Mouse (Mus musculus): ENCODE measurements at regions not wholly inside any gene's neighbourhood (a gene's known extent, or its start where the extent isn't known, plus 50 kb on each side); places are given as distances from the start of the nearest gene placed in this dataset.

DNA sequence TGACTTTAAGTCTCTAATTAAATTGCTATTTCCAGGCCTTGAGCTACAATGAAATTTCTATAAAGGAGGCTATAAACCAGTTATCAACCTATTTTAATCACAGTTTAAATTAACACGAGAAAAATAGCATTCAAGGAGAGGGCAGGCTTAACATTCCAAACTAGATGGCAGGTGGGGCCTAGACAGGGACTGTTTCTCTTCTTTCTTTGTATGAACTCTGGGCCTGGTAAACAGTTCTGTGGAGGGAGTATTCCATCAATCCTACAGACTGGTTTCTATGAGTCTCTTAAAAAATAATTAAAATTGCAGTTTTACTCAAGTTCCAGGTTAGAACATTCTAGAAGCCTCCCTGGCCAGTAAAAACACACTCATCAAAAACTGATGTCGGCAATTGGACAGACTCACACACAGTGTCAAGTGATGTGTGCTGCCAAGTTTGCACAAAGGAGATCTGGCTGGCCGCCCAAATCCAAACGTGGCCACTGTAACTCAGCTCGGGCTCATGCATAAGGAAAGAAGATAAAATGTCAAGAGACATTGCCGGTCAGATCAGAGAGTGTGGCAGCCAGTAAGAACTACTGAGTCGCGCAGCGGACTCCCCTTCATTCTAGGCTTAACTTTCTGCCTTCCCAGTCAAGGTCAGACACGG is 206.5 kb upstream of the Sash1 start:
- no peak for ATAC-seq (replicated peaks; ENCODE audit: poor library complexity, severe bottlenecking)

DNA sequence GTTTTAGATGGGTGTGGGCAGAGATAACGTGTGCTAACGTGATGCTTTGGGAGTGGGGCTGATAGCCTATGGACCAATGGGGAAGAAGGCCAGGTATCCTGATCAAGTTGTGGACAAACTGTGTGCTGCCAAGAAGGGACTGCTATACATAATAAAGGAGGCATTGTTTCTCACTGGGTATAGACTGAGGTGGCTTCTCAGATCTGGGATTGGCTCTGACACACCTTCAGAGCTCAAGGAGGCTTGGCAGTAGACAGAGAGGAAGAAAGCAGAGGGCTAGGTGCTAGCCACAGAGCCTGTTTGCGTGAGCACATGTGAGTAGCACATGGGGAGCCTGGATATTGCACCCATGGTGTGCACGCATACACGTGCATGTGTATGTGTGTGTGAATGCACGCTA is 205.1 kb upstream of the Sash1 start:
- no peak for ATAC-seq (replicated peaks; ENCODE audit: poor library complexity, severe bottlenecking)

DNA sequence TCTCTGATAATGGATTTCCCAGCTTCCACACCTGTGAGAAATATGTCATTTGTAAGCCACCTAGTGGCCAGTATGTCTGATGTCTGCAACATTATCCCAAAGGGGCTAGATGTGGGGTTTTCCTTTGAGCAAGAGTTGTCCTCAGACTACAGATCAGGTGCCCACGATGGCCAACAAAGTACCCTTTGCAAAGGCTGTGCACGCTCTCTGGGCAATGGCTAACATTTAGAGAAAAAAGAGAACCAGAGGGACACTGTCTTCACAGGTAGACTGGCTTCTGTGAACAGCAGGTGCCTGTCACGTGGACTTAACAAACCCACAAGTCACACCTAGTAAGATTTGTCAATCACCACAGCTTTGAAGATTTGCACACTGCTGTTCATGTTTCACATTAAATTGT is 202.0 kb upstream of the Sash1 start:
- no peak for ATAC-seq (replicated peaks; ENCODE audit: poor library complexity, severe bottlenecking)

DNA sequence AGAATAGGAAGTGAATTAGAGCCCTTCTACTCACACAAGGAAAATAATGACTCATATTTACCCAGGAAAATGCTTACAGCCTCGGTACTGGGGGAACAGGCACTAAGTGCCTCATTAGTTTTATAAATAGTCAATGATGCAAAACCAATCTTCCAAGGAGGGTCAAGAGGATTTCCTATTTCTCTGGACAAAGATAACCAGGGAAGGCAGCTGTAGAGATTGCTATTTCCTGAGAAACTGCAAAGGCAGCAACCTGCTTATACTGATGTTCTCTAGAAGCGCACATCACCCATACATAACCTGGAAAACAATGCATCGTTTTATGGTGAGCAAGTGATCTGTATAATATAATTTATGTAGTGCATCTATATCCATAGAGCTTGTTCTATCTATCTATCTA is 201.3 kb upstream of the Sash1 start:
- no peak for ATAC-seq (replicated peaks; ENCODE audit: poor library complexity, severe bottlenecking)

DNA sequence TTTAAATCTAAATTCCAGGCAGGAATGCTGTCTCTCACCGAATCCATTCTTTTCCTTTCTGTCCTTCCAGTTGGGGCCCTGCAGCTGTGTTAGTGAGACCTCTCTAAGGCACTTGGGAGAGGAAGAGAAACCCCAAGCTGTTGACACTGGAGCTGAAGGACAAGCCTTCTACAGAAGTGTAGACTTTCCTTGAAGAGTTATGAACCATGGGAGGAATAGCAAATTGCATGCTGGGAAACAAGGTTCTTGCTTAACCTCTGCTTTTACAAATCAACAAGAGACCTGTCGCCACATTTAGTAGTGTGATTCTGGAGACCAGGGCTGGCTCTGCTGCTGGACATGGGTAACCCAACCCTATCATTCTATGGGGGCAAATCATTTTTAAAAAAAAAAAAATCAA is 200.8 kb upstream of the Sash1 start:
- no peak for ATAC-seq (replicated peaks; ENCODE audit: poor library complexity, severe bottlenecking)

DNA sequence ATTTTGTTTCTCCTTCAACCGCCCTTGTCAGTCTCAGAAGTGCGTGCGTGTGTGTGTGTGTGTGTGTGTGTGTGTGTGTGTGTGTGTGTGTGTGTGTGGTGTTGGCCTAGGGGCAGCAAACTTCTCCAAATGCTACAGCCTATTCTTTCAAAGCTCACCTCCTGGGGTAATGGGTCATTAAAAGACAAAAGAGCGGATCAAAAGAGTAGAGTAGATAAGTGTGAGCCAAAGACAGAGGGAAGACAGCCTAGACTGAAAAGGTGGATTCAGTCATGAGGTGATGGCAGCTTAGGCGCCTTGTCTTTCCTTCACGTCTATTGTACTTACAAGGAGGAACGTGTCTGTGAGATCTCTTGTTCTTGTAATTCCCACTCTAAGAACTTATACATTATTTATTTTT is 199.6 kb upstream of the Sash1 start:
- ATAC-seq (replicated peaks; ENCODE audit: poor library complexity, severe bottlenecking) = no peak

DNA sequence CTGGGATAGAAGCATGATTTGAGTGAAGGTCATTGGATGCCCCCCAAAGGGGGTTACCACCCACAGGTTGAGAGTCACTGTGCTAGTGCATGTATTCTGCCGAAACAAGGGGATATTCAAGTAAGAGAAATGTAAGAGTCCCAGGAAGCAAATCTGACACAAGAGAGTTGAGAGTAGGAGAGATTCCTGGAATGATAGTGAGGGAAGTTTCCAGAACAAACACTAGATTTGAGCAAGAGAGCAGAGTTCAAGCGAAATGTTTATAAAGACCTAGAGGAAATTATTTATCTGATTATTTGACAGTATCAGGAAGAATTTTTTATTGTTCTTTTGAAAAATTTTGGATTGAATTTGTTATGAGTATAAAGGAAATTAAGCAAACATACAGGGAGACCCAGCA is 189.0 kb upstream of the Sash1 start:
- no peak for ATAC-seq (replicated peaks; ENCODE audit: poor library complexity, severe bottlenecking)

DNA sequence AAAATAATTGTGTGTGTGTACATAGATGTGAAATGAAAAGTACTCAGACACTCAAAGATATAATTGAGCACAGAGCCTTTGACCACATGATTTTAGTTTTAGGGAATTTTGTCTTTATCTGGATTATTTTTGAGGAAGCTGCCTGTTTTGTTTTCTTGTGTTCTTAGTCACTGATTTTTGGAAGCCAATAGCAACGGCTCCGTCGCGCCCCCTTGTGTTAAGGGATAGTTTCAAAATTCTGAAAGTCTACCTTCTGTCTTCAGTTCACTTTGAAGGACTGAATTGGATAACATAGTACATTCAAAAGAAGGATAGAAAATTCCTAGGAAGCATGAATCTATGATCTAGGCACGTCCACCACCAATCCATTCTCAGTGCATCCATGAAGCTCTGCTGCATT is 185.8 kb upstream of the Sash1 start:
- ATAC-seq (replicated peaks; ENCODE audit: poor library complexity, severe bottlenecking) = no peak

DNA sequence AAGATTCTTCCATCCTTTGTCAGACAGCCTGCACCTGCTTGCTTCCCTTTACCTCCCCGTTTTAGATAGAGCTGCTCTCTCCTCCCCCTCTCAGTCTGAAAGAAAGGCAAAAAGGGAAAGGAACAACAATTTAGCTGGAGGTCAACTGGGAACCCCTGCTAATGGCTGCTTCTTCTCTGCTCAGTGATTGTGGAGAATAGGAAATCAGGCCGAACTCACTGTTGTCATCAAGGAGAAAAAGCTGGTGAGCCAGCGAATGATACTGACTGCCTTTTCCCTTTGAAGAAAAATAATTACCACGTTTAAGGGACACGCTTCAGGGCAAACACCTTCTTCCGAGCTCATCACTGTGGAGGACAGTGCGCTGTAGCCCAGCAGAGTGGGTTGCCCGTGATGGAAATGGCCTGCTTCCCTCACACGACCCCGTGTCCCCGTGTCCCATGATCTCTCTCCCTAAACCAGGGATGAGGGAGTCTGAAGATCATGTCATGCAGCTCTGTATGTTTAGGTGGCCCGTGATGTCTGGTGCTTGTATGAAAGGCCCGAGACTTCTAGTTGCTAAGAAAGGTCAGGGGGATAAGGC is 183.8 kb upstream of the Sash1 start:
- no peak for ATAC-seq (replicated peaks; ENCODE audit: poor library complexity, severe bottlenecking)

DNA sequence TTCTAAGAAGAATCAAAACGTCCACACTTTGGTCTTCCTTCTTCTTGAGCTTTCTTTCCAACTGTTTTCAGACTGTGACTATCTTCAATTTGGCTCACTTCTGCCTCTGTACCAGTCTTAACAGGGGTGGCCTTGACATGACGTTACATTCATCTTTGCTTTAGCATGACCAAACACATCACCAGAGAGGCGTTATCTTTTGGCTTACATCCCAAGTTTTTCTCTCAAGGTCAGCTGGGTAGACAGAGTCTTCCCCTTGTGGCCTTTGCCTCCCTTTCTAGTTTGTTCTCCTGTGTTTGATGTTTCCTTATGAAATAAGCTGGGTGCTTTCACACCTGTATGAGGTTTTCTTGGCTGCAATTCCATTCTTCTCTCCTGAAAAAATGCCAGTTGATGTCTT is 180.7 kb upstream of the Sash1 start:
- ATAC-seq (replicated peaks; ENCODE audit: poor library complexity, severe bottlenecking) = no peak

DNA sequence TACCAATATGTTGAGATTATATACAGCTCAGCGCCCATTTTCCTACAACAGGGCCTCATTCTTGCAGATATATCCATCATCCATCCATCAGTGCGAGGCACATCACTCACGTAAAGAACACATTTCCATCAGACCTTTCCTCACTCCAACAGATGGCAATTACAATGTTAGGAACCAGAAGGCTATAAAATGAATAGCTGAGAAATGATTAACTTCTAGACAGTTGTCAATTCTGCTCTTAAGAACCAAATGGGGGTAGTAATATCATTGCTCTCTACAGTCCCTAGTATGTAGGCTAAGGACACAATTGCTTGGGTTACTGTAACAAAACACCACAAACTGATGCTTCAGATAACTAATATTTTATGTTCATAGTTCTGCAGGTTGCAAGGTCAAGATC is 176.1 kb upstream of the Sash1 start:
- ATAC-seq (replicated peaks; ENCODE audit: poor library complexity, severe bottlenecking) = no peak

DNA sequence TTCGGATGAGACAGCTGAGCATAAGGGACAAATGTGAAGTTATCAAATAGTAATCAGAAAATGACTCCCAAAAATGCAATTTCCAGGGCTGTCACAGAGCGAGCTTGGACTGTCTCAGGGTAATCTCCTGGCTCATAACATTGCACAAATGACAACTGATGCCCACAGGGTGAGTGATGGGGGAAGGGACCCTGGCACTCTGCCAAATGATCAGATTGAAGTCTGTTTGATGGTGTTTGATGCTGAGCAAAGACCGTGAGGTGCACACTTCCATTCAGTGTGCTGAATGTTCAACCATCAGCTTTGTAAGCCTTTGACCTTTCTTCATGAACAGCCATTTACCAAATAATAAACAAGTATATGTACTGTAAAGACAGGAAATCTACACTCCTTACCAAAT is 169.4 kb upstream of the Sash1 start:
- ATAC-seq (replicated peaks; ENCODE audit: poor library complexity, severe bottlenecking) = no peak

DNA sequence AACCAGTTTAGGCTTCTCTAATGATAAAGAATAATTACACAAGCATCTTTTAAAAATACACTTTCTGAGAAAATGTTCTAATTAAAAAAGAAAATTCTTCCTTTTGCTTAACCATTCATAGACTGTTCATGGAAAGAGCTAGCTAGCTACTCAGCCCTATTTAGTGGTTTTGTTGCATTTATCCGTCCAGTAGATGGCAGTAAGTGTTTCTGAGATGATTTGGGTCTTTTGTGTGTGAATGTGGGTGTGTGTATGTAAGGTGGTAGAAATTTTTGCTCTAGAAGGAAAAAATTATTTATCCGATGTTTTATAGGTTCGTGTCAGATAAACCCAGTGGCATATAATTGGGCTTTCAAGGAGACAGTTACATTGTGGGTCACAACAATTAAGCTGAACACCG is 167.5 kb upstream of the Sash1 start:
- no peak for ATAC-seq (replicated peaks; ENCODE audit: poor library complexity, severe bottlenecking)

DNA sequence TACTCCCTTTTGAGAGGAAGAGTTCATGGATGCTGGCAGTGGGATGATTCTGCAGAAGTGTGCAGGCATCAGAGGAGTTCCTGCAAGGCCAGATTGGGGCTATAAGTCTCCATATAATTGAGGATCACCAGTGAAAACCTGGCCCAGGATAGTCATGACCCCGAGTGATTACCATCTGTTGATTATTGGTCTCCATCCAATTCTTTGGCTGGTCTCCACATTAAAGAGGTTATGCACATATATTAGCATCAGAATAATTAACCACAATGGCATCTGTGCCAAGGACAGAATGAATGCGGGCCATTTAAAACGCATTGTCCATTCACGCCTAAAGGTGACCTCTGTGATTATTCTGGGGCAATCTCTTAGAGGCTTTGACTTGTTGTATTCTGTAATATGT is 161.5 kb upstream of the Sash1 start:
- ATAC-seq (replicated peaks; ENCODE audit: poor library complexity, severe bottlenecking) = no peak

DNA sequence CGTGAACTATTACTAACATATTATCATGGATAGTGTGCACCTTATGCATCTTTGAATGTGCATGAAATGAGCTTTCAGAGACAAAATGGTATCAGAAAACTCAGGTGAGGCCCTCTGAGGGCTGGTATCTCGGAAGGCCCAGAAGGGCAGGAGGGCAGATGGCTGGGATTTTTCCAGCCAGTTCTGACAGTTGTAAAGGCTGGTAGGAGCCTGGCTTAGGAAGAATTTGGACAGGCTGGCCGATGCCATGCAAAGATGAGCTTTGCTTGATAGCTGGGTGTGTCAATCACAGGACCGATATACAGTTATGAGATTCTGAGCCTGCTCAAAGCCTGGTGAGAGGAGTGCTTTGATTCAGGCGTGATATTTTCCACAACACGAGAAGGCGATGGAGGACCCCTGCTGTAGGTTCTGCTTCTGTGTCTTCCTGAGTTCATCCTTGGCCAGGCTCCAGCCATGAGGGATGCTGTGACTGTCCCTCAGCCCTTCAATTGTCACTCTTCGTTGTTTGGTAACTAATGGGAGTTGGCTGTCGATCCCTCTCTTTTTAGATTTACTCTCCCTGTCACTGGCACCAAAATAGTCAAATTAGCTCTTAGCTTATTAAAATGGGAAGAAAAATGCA is 159.0 kb upstream of the Sash1 start:
- ATAC-seq (replicated peaks; ENCODE audit: poor library complexity, severe bottlenecking) = no peak

DNA sequence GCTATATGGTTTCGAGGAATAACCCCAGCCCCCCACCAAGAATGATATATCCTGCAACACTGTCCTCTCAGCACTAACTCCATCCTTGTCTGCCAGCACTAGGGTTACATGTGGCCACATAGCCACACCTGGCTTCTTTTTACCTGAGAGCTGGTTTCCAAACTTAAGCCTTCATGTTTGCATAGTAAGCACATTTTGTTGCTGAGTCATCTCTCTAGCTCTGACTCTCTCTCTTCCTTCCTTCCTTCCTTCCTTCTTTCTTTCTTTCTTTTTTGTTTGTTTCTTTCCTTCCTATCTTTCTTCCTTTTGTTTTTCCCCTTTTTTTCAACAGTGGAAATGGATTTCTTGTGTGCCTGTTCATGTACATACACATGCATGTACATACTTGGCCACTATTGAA is 157.6 kb upstream of the Sash1 start:
- ATAC-seq (replicated peaks; ENCODE audit: poor library complexity, severe bottlenecking) = no peak

DNA sequence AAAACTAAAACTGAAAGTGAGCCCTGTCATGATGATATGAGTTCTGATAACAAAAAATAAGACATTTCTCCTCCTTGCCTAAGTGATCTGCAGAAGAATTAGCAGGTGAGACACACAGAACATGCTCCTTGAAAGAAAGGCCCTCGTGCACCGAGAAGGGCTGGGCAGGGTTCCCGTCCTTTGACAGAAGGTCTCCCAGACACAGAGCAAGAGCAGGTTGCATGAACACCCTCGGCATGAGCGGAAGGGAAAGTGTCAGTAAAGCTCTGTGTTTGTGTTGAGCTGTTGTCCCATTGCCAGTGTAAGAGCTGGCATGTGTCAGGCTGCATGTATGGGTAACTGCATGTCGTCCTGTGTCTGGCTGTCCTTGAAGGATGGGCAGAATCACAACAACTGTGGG is 144.6 kb upstream of the Sash1 start:
- ATAC-seq (replicated peaks; ENCODE audit: poor library complexity, severe bottlenecking) = no peak

DNA sequence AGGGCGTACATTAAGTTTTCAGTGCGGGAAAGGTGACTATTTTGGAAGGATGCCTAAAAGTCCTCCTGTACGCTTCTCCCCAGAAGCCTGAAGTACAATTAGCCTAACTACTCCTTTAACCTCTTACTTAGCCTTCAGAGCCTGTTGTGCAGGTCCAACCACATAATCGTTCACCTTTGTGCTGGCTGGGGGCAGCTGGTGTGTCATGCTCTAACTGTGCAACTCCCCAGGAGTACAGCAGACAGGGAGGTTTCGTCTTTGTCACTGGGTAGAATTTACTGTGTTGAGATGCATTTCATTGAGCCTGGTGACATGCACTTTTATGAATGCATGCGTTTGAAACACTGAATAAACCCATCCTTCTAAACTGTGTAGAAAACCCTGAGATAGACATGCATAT is 143.6 kb upstream of the Sash1 start:
- ATAC-seq (replicated peaks; ENCODE audit: poor library complexity, severe bottlenecking) = no peak

DNA sequence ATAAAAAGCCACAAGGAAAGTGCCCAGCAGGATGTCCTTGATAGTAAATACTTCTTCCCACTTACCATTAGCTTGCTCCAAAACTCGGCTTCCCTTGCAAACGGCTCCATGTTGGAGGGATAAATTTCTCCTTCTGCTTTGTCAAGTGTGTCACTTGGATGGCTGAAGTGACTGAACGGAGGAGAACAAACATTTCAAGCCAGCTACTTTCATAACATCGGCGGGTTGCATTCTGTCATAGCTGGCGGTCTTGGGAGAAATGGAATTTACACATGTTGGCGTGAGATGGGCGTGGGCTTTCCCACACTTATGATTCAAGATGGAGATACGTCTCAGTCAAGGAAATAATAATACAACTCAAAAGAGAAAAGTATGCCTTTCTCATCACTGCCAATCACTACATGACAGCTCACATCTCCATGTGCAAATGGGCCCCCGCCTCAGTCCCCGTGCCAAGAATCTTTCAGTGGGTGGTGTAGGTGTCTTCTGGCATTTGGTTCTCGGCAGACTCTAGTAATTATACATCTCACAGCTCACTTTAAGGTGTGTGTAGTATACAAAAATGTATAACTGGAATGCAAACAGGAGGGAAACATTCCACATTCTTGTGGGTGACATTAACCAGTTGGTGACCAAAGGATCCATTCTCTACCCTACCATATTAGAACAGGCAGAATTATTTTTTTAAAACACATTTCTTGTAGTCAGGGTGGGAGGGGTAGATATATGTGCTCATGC is 141.4 kb upstream of the Sash1 start:
- ATAC-seq (replicated peaks; ENCODE audit: poor library complexity, severe bottlenecking) = no peak

DNA sequence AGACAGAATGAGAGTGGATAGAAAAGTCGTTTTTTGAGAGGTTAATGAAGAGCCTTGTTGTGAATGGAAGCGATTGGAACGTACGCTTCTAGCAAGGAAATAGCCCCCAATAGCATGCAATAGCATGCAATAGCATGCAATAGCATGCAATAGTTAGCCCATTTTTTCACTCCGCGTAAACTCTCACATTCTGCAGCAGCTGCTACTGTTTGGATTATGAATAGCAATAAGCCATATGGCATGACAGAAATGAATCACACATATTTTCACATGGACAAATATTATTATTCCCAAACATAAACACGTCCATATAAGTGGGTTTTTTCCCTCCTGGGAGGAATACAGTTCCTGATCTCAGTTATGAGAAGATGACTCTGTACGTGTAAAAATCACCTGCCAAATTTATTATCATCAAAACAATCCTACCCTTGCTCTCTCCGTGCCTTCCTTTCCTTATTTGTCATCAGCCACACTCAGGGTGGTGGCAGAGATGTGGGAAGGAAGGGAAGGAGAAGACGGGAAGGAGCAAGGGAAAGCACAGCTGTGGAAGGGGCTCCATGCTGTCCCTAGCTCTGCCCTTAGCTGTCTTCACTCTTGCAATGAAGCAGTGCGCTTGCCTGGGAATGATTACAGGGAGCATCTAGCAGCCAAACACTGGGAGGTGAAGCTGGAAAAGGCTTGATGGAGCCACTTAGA is 129.1 kb upstream of the Sash1 start:
- no peak for ATAC-seq (replicated peaks; ENCODE audit: poor library complexity, severe bottlenecking)

DNA sequence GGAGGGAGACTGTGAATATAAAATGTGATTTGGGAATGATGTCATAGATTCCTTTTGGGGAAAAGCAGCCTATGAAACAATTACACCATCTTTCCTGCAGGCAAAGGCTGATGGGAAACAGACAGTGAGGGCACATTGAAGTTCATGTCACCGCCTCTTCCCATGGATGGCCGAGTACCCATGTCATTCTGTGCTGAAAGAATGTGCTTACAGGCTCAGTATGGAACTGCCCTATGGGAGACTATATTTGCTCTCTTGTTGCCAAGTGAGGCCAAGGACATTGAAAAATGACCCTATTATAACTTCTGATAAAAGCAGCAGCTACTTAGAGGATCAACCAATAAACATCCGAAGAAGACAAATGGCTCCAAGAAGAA is 127.7 kb upstream of the Sash1 start:
- ATAC-seq (replicated peaks; ENCODE audit: poor library complexity, severe bottlenecking) = no peak
